Mouse (Mus musculus): ENCODE data around the gene Dnah3.

- TF ChIP-seq CTCF (IDR thresholded peaks at IDR 0.05; ENCODE audit: control insufficient read depth, insufficient read depth, insufficient replicate concordance, low read depth, low read length) (no peak), POLR2A (IDR thresholded peaks at IDR 0.05; ENCODE audit: control insufficient read depth, low read depth, low read length) (no peak)
Observed at GRCm38 (mm10) chr7:120050447-120050846, 44.6 kb downstream of the Dnah3 start.

Data from testis, adult 2 months (tissue).